Mouse (Mus musculus): ENCODE data around the gene Mtch1. TPM values are rescaled to one million over a fixed set of nuclear protein-coding genes. Genes with fewer than 3 reads are reported as not detected.
"Not testable (repeated sequence)": the region's sequence is repeated elsewhere in the genome, so short reads cannot be mapped to it uniquely, and the experiment has no call there.

Mtch1 gene
- total RNA-seq, 2 experiments from 2014 or later: 492 to 581 TPM

- intact Hi-C loops (cut with DNase I): loop anchor here (5.0 kb wide), 1 partner anchor 45 kb away; the partner anchor contains the start of gene Fgd2
- not testable (repeated sequence) for DNase-seq (ENCODE audit: low spot score in 2 of 2)
Measured at GRCm38 (mm10) chr17:29317380-29317779, 30.4 kb downstream of the Mtch1 start, which contains the start of gene Pi16. TSS of gene Pi16 (plus strand) at chr17:29317680.

GRCm38 (mm10) chr17:29316891-29317290, 30.8 kb downstream of the Mtch1 start:
- no peak for DNase-seq (ENCODE audit: low spot score in 2 of 2)
- intact Hi-C loops (cut with DNase I): loop anchor here (5.0 kb wide), 1 partner anchor 45 kb away; the partner anchor contains the start of gene Fgd2

GRCm38 (mm10) chr17:29315672-29316465, 31.9 kb downstream of the Mtch1 start:
- no peak for DNase-seq (ENCODE audit: low spot score in 2 of 2)
- intact Hi-C loops (cut with DNase I): loop anchor here (5.0 kb wide), 1 partner anchor 46 kb away; the partner anchor contains the start of gene Fgd2

GRCm38 (mm10) chr17:29313300-29313699, 34.4 kb downstream of the Mtch1 start:
- intact Hi-C loops (cut with DNase I): no loop called here
- DNase-seq (ENCODE audit: low spot score in 2 of 2): no peak

- no peak for DNase-seq (ENCODE audit: low spot score in 2 of 2)
- intact Hi-C loops (cut with DNase I): no loop called here
Measured at GRCm38 (mm10) chr17:29312082-29312481, 35.7 kb downstream of the Mtch1 start.

GRCm38 (mm10) chr17:29311602-29312001, 36.1 kb downstream of the Mtch1 start:
- DNase-seq (ENCODE audit: low spot score in 2 of 2): no peak
- intact Hi-C loops (cut with DNase I): no loop called here

GRCm38 (mm10) chr17:29310056-29310623, 37.6 kb downstream of the Mtch1 start:
- intact Hi-C loops (cut with DNase I): no loop called here
- no peak for DNase-seq (ENCODE audit: low spot score in 2 of 2)

- DNase-seq (ENCODE audit: low spot score in 2 of 2): no peak
- intact Hi-C loops (cut with DNase I): no loop called here
Measured at GRCm38 (mm10) chr17:29305871-29306270, 41.9 kb downstream of the Mtch1 start.

- intact Hi-C loops (cut with DNase I): no loop called here
- no peak for DNase-seq (ENCODE audit: low spot score in 2 of 2)
Measured at GRCm38 (mm10) chr17:29305058-29305806, 42.5 kb downstream of the Mtch1 start.

GRCm38 (mm10) chr17:29304376-29305057, 43.2 kb downstream of the Mtch1 start:
- DNase-seq (ENCODE audit: low spot score in 2 of 2): no peak
- intact Hi-C loops (cut with DNase I): no loop called here

GRCm38 (mm10) chr17:29303856-29304255, 43.9 kb downstream of the Mtch1 start:
- no peak for DNase-seq (ENCODE audit: low spot score in 2 of 2)
- intact Hi-C loops (cut with DNase I): no loop called here

- intact Hi-C loops (cut with DNase I): no loop called here
- DNase-seq (ENCODE audit: low spot score in 2 of 2): no peak
Measured at GRCm38 (mm10) chr17:29303087-29303486, 44.6 kb downstream of the Mtch1 start.

GRCm38 (mm10) chr17:29302149-29302548, 45.6 kb downstream of the Mtch1 start:
- intact Hi-C loops (cut with DNase I): no loop called here
- no peak for DNase-seq (ENCODE audit: low spot score in 2 of 2)

GRCm38 (mm10) chr17:29301421-29301820, 46.3 kb downstream of the Mtch1 start:
- DNase-seq (ENCODE audit: low spot score in 2 of 2): no peak
- intact Hi-C loops (cut with DNase I): no loop called here

- intact Hi-C loops (cut with DNase I): no loop called here
- DNase-seq (ENCODE audit: low spot score in 2 of 2): no peak
Measured at GRCm38 (mm10) chr17:29300926-29301325, 46.8 kb downstream of the Mtch1 start.

- intact Hi-C loops (cut with DNase I): no loop called here
- DNase-seq (ENCODE audit: low spot score in 2 of 2): no peak
Measured at GRCm38 (mm10) chr17:29299282-29299681, 48.5 kb downstream of the Mtch1 start.

GRCm38 (mm10) chr17:29297813-29298212, 49.9 kb downstream of the Mtch1 start:
- intact Hi-C loops (cut with DNase I): no loop called here
- no peak for DNase-seq (ENCODE audit: low spot score in 2 of 2)

GRCm38 (mm10) chr17:29297321-29297720, 50.4 kb downstream of the Mtch1 start:
- intact Hi-C loops (cut with DNase I): no loop called here
- DNase-seq (ENCODE audit: low spot score in 2 of 2): no peak

GRCm38 (mm10) chr17:29295835-29296234, 51.9 kb downstream of the Mtch1 start:
- intact Hi-C loops (cut with DNase I): no loop called here
- DNase-seq (ENCODE audit: low spot score in 2 of 2): no peak
